Mouse (Mus musculus): ENCODE results near the gene Lrba. TPM values are rescaled to one million over a fixed set of nuclear protein-coding genes. Genes with fewer than 3 reads are reported as not detected.

Lrba gene
- polyA plus RNA-seq, 1 experiment from 2014 or later, result 4.2 TPM

DNA sequence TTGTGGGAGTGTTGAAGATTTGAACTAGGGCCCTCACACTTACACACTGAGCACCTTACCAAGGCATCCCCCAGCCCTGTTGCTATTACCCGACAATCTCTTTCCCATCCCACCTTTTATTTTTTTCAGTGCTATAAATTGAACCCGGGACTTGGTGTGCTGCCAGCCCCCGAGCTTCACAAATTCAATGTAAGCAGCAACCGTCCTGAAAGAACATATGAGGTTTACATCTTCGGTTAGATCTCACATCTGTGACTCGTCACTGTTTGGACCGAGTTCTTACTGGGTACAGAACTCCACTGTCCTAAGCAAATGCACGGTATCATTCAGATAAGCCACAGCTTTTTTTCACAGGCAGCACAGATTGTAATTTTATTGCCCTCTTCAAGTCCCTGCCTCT lies 607.6 kb downstream of the Lrba start:
- DNase-seq (ENCODE audit: low spot score), result no peak
- H3K4me3 ChIP-seq (ENCODE audit: low read depth, low read length), result no peak overlapping the region
- no peak overlapping the region for H3K9ac ChIP-seq (ENCODE audit: low read depth, low read length)
- no peaks in the 10 kb centered on the region for H3K36me3 ChIP-seq (ENCODE audit: control insufficient read depth, insufficient read depth, low read length)
- 72% methylated on average over 8 of the region's 8 CpGs for WGBS
- no peak for ATAC-seq (replicated peaks; ENCODE audit: low FRiP score)
- no peak overlapping the region for H3K4me2 ChIP-seq
- H3K4me1 ChIP-seq (replicated peaks; ENCODE audit: control insufficient read depth, insufficient read depth, low read length), result no peaks in the 10 kb centered on the region
- H3K27ac ChIP-seq (ENCODE audit: low read depth, low read length), result no peak overlapping the region
- H3K27me3 ChIP-seq (replicated peaks; ENCODE audit: control insufficient read depth, insufficient read depth, low read length), result no peaks in the 10 kb centered on the region
- no peaks in the 10 kb centered on the region for H3K9me3 ChIP-seq (ENCODE audit: control insufficient read depth, low read length)

Other genes with a start within 250 kb of the Lrba start
- 0.30 TPM in 1 of 2 replicates, not detected in the other for gene Prss48, start 222.2 kb upstream of the Lrba start, polyA plus RNA-seq (2014; fragmentation: Nextera tagmentation; extraction: Ambion mirVana)
- 1,618 and 1,639 TPM in 2 replicates for gene Rps3a1, start 82.0 kb upstream of the Lrba start, polyA plus RNA-seq (2014; fragmentation: Nextera tagmentation; extraction: Ambion mirVana)

Measured in liver, embryonic 11.5 days (tissue).